Mouse (Mus musculus) lung, postnatal 36 days (tissue): ENCODE data around the gene Gm20388.

Experiments
- DNase-seq: peaks from one replicate; pipeline ENCODE4 v3.0.0; 2022; ENCODE audit warnings: mixed read lengths

The Gm20388 gene

GRCm38 (mm10) chr8:123317781-123318466, 3407.3 kb downstream of the Gm20388 start:
- no peak for DNase-seq

- peak; percentile 98 for DNase-seq
These were observed 3407.8 kb downstream of the Gm20388 start, which contains the start of gene Fanca for GRCm38 (mm10) chr8:123318467-123318911. Gene Fanca, minus strand, starts transcription at chr8:123318576.

GRCm38 (mm10) chr8:123319522-123320164, 3409.0 kb downstream of the Gm20388 start:
- DNase-seq = peak; percentile 75

- no peak for DNase-seq
These were observed 3417.9 kb downstream of the Gm20388 start for GRCm38 (mm10) chr8:123328552-123328951.

- no peak for DNase-seq
These were observed 3418.7 kb downstream of the Gm20388 start for GRCm38 (mm10) chr8:123329350-123329749.

- DNase-seq = no peak
These were observed 3419.3 kb downstream of the Gm20388 start for GRCm38 (mm10) chr8:123329961-123330360.

GRCm38 (mm10) chr8:123330701-123331100, 3420.1 kb downstream of the Gm20388 start:
- no peak for DNase-seq

- DNase-seq = peak; percentile 22
These were observed 3420.7 kb downstream of the Gm20388 start for GRCm38 (mm10) chr8:123331301-123331700.

- DNase-seq = no peak
These were observed 3421.2 kb downstream of the Gm20388 start for GRCm38 (mm10) chr8:123331810-123332209.

GRCm38 (mm10) chr8:123332262-123333090, 3421.8 kb downstream of the Gm20388 start, which contains the start of gene Spire2:
Gene Spire2, plus strand, starts transcription at chr8:123332713.
- DNase-seq = peak; percentile 79

- no peak for DNase-seq
These were observed 3422.5 kb downstream of the Gm20388 start for GRCm38 (mm10) chr8:123333091-123333587.

- DNase-seq = no peak
These were observed 3423.2 kb downstream of the Gm20388 start for GRCm38 (mm10) chr8:123333864-123334263.

- DNase-seq = no peak
These were observed 3423.8 kb downstream of the Gm20388 start for GRCm38 (mm10) chr8:123334467-123334866.

- DNase-seq = peak; percentile 32
These were observed 3426.8 kb downstream of the Gm20388 start for GRCm38 (mm10) chr8:123337475-123337874.

- DNase-seq = peak; percentile 17
These were observed 3429.4 kb downstream of the Gm20388 start for GRCm38 (mm10) chr8:123340071-123340470.

- DNase-seq = peak; percentile 13
These were observed 3430.7 kb downstream of the Gm20388 start for GRCm38 (mm10) chr8:123341040-123342015.

- DNase-seq = peak; percentile 21
These were observed 3431.6 kb downstream of the Gm20388 start for GRCm38 (mm10) chr8:123342253-123342652.

- DNase-seq = no peak
These were observed 3432.3 kb downstream of the Gm20388 start for GRCm38 (mm10) chr8:123342911-123343310.

- DNase-seq = peak; percentile 29
These were observed 3432.8 kb downstream of the Gm20388 start for GRCm38 (mm10) chr8:123343422-123343821.

- DNase-seq = no peak
These were observed 3434.5 kb downstream of the Gm20388 start for GRCm38 (mm10) chr8:123345135-123345534.

GRCm38 (mm10) chr8:123345856-123346255, 3435.2 kb downstream of the Gm20388 start:
- DNase-seq = no peak

- no peak for DNase-seq
These were observed 3436.7 kb downstream of the Gm20388 start for GRCm38 (mm10) chr8:123347293-123347692.
